Mouse (Mus musculus): ENCODE results near the gene Ppil4. TPM values are rescaled to one million over a fixed set of nuclear protein-coding genes. Genes with fewer than 3 reads are reported as not detected.
"Not testable (repeated sequence)": the region's sequence is repeated elsewhere in the genome, so short reads cannot be mapped to it uniquely, and the experiment has no call there.

Ppil4 gene
- polyA plus RNA-seq (2012; rRNA removed): 6.0 and 7.7 TPM in 2 replicates

DNA sequence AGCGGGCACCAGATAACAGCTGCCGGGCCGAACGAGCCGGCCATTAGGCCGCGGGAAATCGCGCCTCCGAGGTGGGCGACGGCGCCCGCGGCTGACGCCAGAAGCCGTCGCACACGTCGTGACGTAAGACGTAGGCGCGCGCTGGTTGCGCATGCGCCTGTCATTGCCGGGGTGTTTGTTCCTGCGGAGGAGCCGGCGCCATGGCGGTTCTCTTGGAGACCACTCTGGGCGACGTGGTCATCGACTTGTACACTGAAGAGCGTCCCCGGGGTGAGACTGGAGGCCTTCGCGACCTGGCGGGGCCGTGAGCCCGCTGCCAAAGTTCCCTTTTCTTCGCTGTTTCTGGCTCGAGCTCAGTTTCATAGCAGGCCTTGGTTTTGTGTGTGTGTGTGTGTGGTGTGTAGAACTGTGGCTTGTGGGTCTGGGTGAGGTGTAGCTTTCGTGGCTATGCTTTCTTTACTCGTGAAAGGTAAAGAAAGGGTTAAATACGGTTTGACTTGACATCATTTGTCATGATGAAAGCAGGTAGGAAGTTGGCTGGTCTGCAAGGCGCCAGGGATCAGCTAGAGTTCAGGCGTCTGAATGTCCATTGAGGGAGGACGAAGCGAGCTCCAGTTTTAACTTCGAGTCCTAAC lies at the start of gene Ppil4, which contains the start of gene Ginm1:
Ppil4 (plus strand) TSS at position 141 of the 635 bp plus-strand sequence.
Ginm1 (minus strand) TSS at position 74 of the 635 bp plus-strand sequence.
- H3K36me3 ChIP-seq (ENCODE audit: control insufficient read depth, insufficient read depth, low read length): peaks cover 3% of the 10 kb centered on the region
- H3K27me3 ChIP-seq (ENCODE audit: control insufficient read depth, insufficient read depth, low read length): no peaks in the 10 kb centered on the region
- peak within 1 kb of the TSS; percentile 75 for H3K27ac ChIP-seq (ENCODE audit: control insufficient read depth, insufficient read depth, low read depth, low read length)
- peak within 1 kb of the TSS; percentile 90 for H3K4me3 ChIP-seq (ENCODE audit: control insufficient read depth, low read depth, low read length)
- TF ChIP-seq CTCF (IDR thresholded peaks at IDR 0.05; ENCODE audit: control insufficient read depth, insufficient read depth, insufficient replicate concordance, low read depth, low read length) (no peak), POLR2A (IDR thresholded peaks at IDR 0.05; ENCODE audit: control insufficient read depth, low read depth, low read length) (peak; percentile 96)
- H3K4me1 ChIP-seq (ENCODE audit: control insufficient read depth, insufficient read depth, low read length): peaks cover 2% of the 10 kb centered on the region

DNA sequence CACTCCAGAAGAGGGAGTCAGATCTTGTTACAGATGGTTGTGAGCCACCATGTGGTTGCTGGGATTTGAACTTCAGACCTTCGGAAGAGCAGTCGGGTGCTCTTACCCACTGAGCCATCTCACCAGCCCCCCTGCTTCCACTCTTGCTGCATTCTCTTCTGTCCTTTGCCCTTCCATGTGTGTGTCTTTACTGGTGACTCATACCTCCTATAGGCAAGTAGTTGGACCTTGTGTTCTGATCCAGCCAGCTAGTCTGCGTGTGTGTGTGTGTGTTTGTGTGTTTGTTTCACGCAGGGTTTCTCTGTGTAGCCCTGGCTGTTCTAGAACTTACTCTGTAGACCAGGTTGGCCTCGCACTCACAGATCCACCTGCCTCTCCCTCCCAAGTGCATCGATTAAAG lies 47.2 kb upstream of the Ppil4 start:
- not testable (repeated sequence) for H3K27me3 ChIP-seq (ENCODE audit: control insufficient read depth, insufficient read depth, low read length); H3K36me3 ChIP-seq (ENCODE audit: control insufficient read depth, insufficient read depth, low read length); H3K27ac ChIP-seq (ENCODE audit: control insufficient read depth, insufficient read depth, low read depth, low read length); H3K4me1 ChIP-seq (ENCODE audit: control insufficient read depth, insufficient read depth, low read length); H3K4me3 ChIP-seq (ENCODE audit: control insufficient read depth, low read depth, low read length)

DNA sequence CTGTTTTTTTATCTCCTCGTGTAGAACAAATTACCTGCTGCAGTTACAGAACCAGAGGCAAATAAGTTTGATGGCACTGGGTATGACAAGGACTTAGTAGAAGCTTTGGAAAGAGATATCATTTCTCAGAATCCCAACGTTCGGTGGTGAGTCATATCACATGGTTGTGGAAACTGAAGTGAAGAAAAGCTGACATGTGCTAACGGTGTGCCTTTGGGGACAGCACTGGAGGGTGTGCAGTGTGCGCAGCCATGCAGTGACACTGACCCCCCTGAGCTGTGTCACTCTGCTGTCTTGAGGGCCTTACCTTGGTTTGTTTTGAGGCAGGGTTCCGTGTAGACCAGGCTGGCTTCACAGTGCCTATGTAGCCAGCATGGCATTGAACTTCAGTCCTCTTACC lies 43.9 kb upstream of the Ppil4 start:
- no peaks in the 10 kb centered on the region for H3K4me1 ChIP-seq (ENCODE audit: control insufficient read depth, insufficient read depth, low read length)
- no peaks in the 10 kb centered on the region for H3K27me3 ChIP-seq (ENCODE audit: control insufficient read depth, insufficient read depth, low read length)
- TF ChIP-seq POLR2A (IDR thresholded peaks at IDR 0.05; ENCODE audit: control insufficient read depth, low read depth, low read length): no peak
- TF ChIP-seq CTCF (IDR thresholded peaks at IDR 0.05; ENCODE audit: control insufficient read depth, insufficient read depth, insufficient replicate concordance, low read depth, low read length): no peak
- H3K27ac ChIP-seq (ENCODE audit: control insufficient read depth, insufficient read depth, low read depth, low read length): no peak overlapping the region
- H3K36me3 ChIP-seq (ENCODE audit: control insufficient read depth, insufficient read depth, low read length): no peaks in the 10 kb centered on the region
- no peak overlapping the region for H3K4me3 ChIP-seq (ENCODE audit: control insufficient read depth, low read depth, low read length)

DNA sequence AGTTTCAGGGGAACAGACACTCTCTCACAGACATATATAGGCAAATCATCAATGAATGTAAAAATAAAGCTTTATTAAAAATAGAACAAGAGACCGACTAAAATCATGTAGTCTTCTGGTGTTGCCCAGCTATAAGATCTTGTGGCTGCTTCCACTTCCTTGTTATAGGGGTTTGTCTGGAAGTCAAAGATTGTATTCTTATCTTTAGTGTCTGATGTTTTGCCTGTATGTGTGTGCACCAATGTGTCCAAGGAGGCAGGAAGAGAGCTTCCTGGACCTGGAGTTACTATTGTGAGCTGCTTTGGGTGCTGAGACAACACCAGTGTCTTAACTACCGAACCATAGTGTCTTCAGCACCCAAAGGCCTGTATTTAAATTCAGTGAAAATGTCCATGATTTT lies 35.1 kb upstream of the Ppil4 start:
- H3K27ac ChIP-seq (ENCODE audit: control insufficient read depth, insufficient read depth, low read depth, low read length): no peak overlapping the region
- no peaks in the 10 kb centered on the region for H3K27me3 ChIP-seq (ENCODE audit: control insufficient read depth, insufficient read depth, low read length)
- H3K4me1 ChIP-seq (ENCODE audit: control insufficient read depth, insufficient read depth, low read length): no peaks in the 10 kb centered on the region
- H3K4me3 ChIP-seq (ENCODE audit: control insufficient read depth, low read depth, low read length): no peak overlapping the region
- H3K36me3 ChIP-seq (ENCODE audit: control insufficient read depth, insufficient read depth, low read length): no peaks in the 10 kb centered on the region; the same call in 1 of the 2 replicates
- TF ChIP-seq POLR2A (IDR thresholded peaks at IDR 0.05; ENCODE audit: control insufficient read depth, low read depth, low read length): no peak

DNA sequence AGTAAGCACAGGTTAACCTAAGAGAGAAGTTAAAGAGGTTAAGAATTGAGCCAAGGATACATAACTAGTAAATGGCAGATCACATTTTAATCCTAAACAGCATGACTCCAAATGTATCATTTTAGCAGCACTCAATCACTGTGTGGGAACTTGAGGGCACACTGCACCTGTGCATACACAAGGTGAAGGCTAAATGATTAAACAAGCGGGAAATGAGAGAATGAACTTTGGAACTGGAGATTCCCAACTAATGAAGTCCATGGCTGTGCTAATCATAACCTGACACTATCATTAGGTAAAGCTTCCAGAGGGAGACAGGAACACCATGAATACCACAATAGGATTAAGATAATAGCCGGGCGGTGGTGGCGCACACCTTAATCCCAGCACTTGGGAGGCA lies 20.3 kb upstream of the Ppil4 start:
- H3K4me1 ChIP-seq (ENCODE audit: control insufficient read depth, insufficient read depth, low read length): no peaks in the 10 kb centered on the region
- no peak overlapping the region for H3K27ac ChIP-seq (ENCODE audit: control insufficient read depth, insufficient read depth, low read depth, low read length)
- H3K27me3 ChIP-seq (ENCODE audit: control insufficient read depth, insufficient read depth, low read length): no peaks in the 10 kb centered on the region
- TF ChIP-seq POLR2A (IDR thresholded peaks at IDR 0.05; ENCODE audit: control insufficient read depth, low read depth, low read length): no peak
- TF ChIP-seq CTCF (IDR thresholded peaks at IDR 0.05; ENCODE audit: control insufficient read depth, insufficient read depth, insufficient replicate concordance, low read depth, low read length): no peak
- H3K36me3 ChIP-seq (ENCODE audit: control insufficient read depth, insufficient read depth, low read length): peaks cover 6% of the 10 kb centered on the region
- no peak overlapping the region for H3K4me3 ChIP-seq (ENCODE audit: control insufficient read depth, low read depth, low read length)

DNA sequence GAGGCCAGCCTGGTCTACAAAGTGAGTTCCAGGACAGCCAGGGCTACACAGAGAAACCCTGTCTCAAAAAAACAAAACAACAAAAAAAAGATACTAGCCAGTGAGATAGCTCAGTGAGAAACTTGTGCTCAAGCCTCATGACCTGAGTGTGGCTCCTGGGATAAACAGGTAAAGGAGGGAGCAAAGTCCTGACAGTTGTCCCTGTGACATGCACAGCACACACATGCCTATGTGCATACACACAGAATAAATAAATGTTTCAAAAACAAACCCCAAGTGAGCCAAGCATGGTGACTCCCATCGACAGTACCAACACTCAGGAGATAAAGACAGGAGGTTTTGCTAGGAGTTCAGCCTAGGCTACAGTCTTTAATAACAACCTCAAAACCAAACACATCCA lies 19.9 kb upstream of the Ppil4 start:
- Histone ChIP-seq H3K27me3 (ENCODE audit: control insufficient read depth, insufficient read depth, low read length) (no peaks in the 10 kb centered on the region), H3K4me1 (ENCODE audit: control insufficient read depth, insufficient read depth, low read length) (no peaks in the 10 kb centered on the region), H3K36me3 (ENCODE audit: control insufficient read depth, insufficient read depth, low read length) (peaks cover 4% of the 10 kb centered on the region), H3K4me3 (ENCODE audit: control insufficient read depth, low read depth, low read length) (no peak overlapping the region), H3K27ac (ENCODE audit: control insufficient read depth, insufficient read depth, low read depth, low read length) (no peak overlapping the region)
- no peak for TF ChIP-seq POLR2A (IDR thresholded peaks at IDR 0.05; ENCODE audit: control insufficient read depth, low read depth, low read length)
- TF ChIP-seq CTCF (IDR thresholded peaks at IDR 0.05; ENCODE audit: control insufficient read depth, insufficient read depth, insufficient replicate concordance, low read depth, low read length): no peak

DNA sequence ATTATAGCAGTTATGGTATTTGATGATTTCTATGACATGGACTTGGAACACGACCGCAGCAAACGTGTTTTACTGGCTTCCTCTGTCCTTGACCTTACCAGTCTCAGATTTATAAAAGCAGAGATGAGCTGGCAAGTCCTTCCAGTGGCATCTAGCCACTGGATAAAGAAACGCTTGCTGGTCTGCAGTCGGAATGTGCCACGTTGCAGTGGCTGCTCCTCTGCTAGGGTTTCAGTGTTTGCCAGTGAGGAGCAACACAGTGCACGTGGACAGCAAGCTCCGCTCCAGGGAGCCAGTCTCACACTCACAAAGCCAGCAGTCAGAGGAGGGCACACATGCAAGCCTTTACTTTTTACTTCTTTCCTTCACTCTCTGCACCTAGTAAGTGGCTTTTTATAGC lies 17.3 kb upstream of the Ppil4 start:
- no peak overlapping the region for H3K27ac ChIP-seq (ENCODE audit: control insufficient read depth, insufficient read depth, low read depth, low read length)
- H3K4me3 ChIP-seq (ENCODE audit: control insufficient read depth, low read depth, low read length): no peak overlapping the region
- H3K4me1 ChIP-seq (ENCODE audit: control insufficient read depth, insufficient read depth, low read length): no peaks in the 10 kb centered on the region
- peaks cover 4% of the 10 kb centered on the region for H3K36me3 ChIP-seq (ENCODE audit: control insufficient read depth, insufficient read depth, low read length)
- H3K27me3 ChIP-seq (ENCODE audit: control insufficient read depth, insufficient read depth, low read length): no peaks in the 10 kb centered on the region
- TF ChIP-seq POLR2A (IDR thresholded peaks at IDR 0.05; ENCODE audit: control insufficient read depth, low read depth, low read length) (no peak), CTCF (IDR thresholded peaks at IDR 0.05; ENCODE audit: control insufficient read depth, insufficient read depth, insufficient replicate concordance, low read depth, low read length) (no peak)

DNA sequence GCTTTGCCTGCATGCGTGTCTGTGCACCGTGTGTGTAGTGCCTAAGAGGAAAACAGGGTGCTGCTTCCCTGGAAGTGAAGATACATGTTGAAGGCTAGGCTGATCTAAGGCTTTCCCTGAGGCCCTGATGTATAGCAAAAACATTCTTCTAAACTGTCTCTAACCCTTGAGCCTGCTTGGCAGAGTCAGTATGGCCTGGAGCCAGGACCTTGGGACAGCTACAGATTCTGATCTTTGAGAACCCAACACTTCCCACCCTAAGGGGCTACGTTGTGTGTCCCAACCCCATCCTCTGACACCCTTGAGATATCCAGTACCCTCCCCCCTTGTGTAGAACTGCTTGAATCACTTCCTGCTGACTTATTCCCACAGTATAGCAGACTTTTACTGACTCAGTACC lies 14.3 kb upstream of the Ppil4 start:
- H3K4me3 ChIP-seq (ENCODE audit: control insufficient read depth, low read depth, low read length): no peak overlapping the region
- TF ChIP-seq POLR2A (IDR thresholded peaks at IDR 0.05; ENCODE audit: control insufficient read depth, low read depth, low read length) (no peak), CTCF (IDR thresholded peaks at IDR 0.05; ENCODE audit: control insufficient read depth, insufficient read depth, insufficient replicate concordance, low read depth, low read length) (no peak)
- no peak overlapping the region for H3K27ac ChIP-seq (ENCODE audit: control insufficient read depth, insufficient read depth, low read depth, low read length)
- peaks cover 1% of the 10 kb centered on the region; the same call in 1 of the 2 replicates for H3K36me3 ChIP-seq (ENCODE audit: control insufficient read depth, insufficient read depth, low read length)
- no peaks in the 10 kb centered on the region for H3K27me3 ChIP-seq (ENCODE audit: control insufficient read depth, insufficient read depth, low read length)
- H3K4me1 ChIP-seq (ENCODE audit: control insufficient read depth, insufficient read depth, low read length): peaks cover 3% of the 10 kb centered on the region
